Mouse (Mus musculus) right cerebral cortex, adult 18-20 months (tissue): ENCODE results near the gene BC028528.
"Not testable (repeated sequence)": the region's sequence is repeated elsewhere in the genome, so short reads cannot be mapped to it uniquely, and the experiment has no call there.

Source experiments
- DNase-seq: peaks from one replicate; pipeline ENCODE4 v3.0.0; 2022; ENCODE audit warnings: mixed read lengths

Gene BC028528

GRCm38 (mm10) chr3:95871392-95871867 is 20.4 kb downstream of the BC028528 start, which contains the start of gene Mrps21:
Gene Mrps21, minus strand, starts transcription at chr3:95871519.
- DNase-seq: peak; percentile 92

GRCm38 (mm10) chr3:95870976-95871375 is 20.8 kb downstream of the BC028528 start:
- DNase-seq: no peak

- DNase-seq: no peak
These were observed 24.4 kb downstream of the BC028528 start for GRCm38 (mm10) chr3:95867408-95867807.

- no peak for DNase-seq
These were observed 25.7 kb downstream of the BC028528 start for GRCm38 (mm10) chr3:95866071-95866470.

GRCm38 (mm10) chr3:95865571-95865970 is 26.2 kb downstream of the BC028528 start:
- no peak for DNase-seq

- DNase-seq: peak; percentile 87
These were observed 26.8 kb downstream of the BC028528 start for GRCm38 (mm10) chr3:95865050-95865449.

- no peak for DNase-seq
These were observed 28.2 kb downstream of the BC028528 start for GRCm38 (mm10) chr3:95863578-95863977.

- DNase-seq: peak; percentile 63
These were observed 30.0 kb downstream of the BC028528 start for GRCm38 (mm10) chr3:95861796-95862195.

GRCm38 (mm10) chr3:95861216-95861615 is 30.6 kb downstream of the BC028528 start:
- no peak for DNase-seq

- no peak for DNase-seq
These were observed 31.5 kb downstream of the BC028528 start for GRCm38 (mm10) chr3:95860323-95860722.

GRCm38 (mm10) chr3:95858278-95858677 is 33.5 kb downstream of the BC028528 start:
- not testable (repeated sequence) for DNase-seq

- not testable (repeated sequence) for DNase-seq
These were observed 34.8 kb downstream of the BC028528 start for GRCm38 (mm10) chr3:95857050-95857449.

GRCm38 (mm10) chr3:95856115-95856514 is 35.7 kb downstream of the BC028528 start:
- no peak for DNase-seq

- DNase-seq: peak; percentile 95
These were observed 36.2 kb downstream of the BC028528 start, which contains the start of gene Prpf3 for GRCm38 (mm10) chr3:95855502-95856089. Gene Prpf3, minus strand, starts transcription at chr3:95855885.

GRCm38 (mm10) chr3:95851317-95851716 is 40.5 kb downstream of the BC028528 start:
- DNase-seq: no peak

GRCm38 (mm10) chr3:95850611-95851010 is 41.2 kb downstream of the BC028528 start:
- no peak for DNase-seq

GRCm38 (mm10) chr3:95842503-95843214 is 49.1 kb downstream of the BC028528 start:
- DNase-seq: no peak

- DNase-seq: no peak
These were observed 52.6 kb downstream of the BC028528 start for GRCm38 (mm10) chr3:95839250-95839649.
